Mouse (Mus musculus): ENCODE measurements around the gene Rbfox1. TPM values are rescaled to one million over a fixed set of nuclear protein-coding genes. Genes with fewer than 3 reads are reported as not detected.

The Rbfox1 gene
- polyA plus RNA-seq, 1 experiment = 0.21 TPM

DNA sequence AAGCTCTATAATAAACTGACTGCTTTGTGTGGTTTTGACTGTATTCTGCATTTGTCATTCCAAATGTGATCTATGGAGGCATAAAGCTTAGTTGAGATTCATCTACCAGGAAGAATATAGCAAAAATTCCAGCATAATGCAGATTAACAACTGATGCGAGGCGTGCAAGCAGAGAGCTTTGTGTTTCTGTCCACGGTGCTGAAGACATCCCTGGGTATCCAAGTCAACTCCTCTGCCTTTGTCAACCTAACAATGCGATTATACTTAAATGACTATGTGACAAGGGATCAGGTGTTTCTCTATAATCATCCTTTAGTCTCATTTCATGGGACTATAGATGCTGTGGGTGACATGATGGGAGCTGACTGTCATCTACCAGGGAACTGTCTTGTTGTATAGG lies 1316.7 kb downstream of the Rbfox1 start:
- Histone ChIP-seq H3K4me3 (replicated peaks) (no peak overlapping the region), H3K9me3 (no peaks in the 10 kb centered on the region), H3K27me3 (replicated peaks) (no peaks in the 10 kb centered on the region), H3K4me1 (peaks cover 13% of the 10 kb centered on the region; the same call in 1 of the 2 replicates), H3K36me3 (replicated peaks; ENCODE audit: low read length) (no peaks in the 10 kb centered on the region)
- no peak for TF ChIP-seq FLI1 (IDR thresholded peaks at IDR 0.05; ENCODE audit: low read length)
- no peak for TF ChIP-seq GATA1 (IDR thresholded peaks at IDR 0.05; ENCODE audit: borderline replicate concordance, low read length)

DNA sequence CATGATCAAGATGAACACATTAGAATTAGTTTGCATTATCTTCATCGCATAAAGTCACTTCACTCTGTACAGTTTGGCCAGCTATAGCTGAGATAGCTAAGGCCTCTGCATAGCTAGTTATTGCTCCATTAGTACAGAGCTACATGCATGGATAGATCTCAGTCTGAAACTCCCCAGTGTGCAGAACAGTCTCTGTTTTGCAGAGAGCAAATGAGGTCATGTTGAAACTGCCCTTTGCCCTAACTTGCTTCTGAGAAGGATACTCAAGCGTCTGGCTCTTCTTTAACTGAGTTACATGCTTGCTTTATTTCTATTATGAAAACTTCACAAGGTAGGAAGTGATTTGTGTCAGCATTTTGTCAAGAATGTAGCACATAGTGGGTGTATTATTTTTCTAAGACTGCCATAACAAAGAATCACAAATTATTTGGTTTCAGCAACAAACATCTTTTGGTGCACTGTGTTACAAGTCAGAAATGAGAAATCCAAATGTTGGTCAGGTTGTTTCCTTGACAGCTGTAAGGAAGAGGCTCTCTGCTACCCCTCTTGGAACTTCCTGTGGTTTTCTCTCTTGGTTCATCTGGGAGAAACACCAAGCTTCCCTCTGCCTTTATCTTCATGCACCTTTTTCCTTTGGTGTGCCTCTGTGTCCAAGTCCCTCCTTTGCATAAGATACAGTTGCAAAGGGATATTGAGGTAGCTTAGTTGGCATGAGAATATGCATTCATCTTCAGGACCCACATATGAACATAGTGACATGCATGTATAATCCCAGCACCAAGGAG lies 1321.2 kb downstream of the Rbfox1 start:
- H3K4me1 ChIP-seq = peaks cover 20% of the 10 kb centered on the region; the same call in 1 of the 2 replicates

DNA sequence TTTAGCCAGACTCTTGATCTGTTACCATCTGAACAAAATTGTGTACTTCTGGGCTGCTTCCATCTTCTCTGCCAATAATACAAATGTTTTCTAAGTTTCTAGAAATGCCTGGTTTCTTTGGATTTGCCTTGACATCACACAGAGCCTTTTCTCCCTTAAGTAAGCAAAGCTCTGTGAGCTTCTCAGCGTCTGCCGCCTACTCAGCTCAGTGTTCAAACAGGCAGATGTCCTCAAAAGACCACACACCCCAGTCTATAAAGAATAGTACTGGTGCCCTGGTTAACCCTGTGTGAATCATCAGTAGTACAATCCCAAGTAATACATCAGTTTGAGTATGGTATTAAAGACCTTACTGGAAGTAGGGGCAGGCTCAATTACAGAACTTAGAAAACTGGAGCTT lies 1322.4 kb downstream of the Rbfox1 start:
- H3K27me3 ChIP-seq (replicated peaks) = no peaks in the 10 kb centered on the region
- peaks cover 20% of the 10 kb centered on the region; the same call in 1 of the 2 replicates for H3K4me1 ChIP-seq
- no peak overlapping the region for H3K4me3 ChIP-seq (replicated peaks)
- H3K36me3 ChIP-seq (replicated peaks; ENCODE audit: low read length) = no peaks in the 10 kb centered on the region
- TF ChIP-seq FLI1 (IDR thresholded peaks at IDR 0.05; ENCODE audit: low read length) = no peak
- TF ChIP-seq GATA1 (IDR thresholded peaks at IDR 0.05; ENCODE audit: borderline replicate concordance, low read length) = no peak
- H3K9me3 ChIP-seq = no peaks in the 10 kb centered on the region

More for the DNA sequence above, 1321.2 kb downstream of the Rbfox1 start:
- Histone ChIP-seq H3K9me3 (no peaks in the 10 kb centered on the region), H3K4me3 (replicated peaks) (no peak overlapping the region), H3K36me3 (replicated peaks; ENCODE audit: low read length) (no peaks in the 10 kb centered on the region), H3K27me3 (replicated peaks) (no peaks in the 10 kb centered on the region)
- TF ChIP-seq FLI1 (IDR thresholded peaks at IDR 0.05; ENCODE audit: low read length) = no peak
- no peak for TF ChIP-seq GATA1 (IDR thresholded peaks at IDR 0.05; ENCODE audit: borderline replicate concordance, low read length)

DNA sequence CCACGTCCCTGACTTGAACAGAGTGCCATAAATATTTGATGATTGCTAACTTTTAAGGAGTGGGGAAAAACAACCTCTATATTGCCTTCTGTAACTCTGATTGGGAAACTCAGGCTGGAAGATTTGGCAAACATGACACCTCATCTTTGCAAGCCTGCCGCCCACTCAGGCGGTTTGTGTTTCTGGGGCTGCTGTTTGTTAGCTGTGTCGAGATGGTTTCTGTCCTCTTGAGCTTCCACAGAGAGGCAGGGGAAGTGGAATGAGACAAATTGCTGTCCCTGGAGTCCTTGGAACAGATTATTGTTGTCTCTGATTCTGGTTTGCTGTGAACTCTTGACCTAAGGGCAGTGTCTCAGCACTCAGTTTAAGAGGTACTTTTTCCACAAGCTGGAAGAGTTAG lies 1327.6 kb downstream of the Rbfox1 start:
- Histone ChIP-seq H3K4me3 (replicated peaks) (no peak overlapping the region), H3K4me1 (peaks cover 8% of the 10 kb centered on the region; the same call in 1 of the 2 replicates), H3K27me3 (replicated peaks) (no peaks in the 10 kb centered on the region), H3K9me3 (no peaks in the 10 kb centered on the region), H3K36me3 (replicated peaks; ENCODE audit: low read length) (no peaks in the 10 kb centered on the region)
- TF ChIP-seq GATA1 (IDR thresholded peaks at IDR 0.05; ENCODE audit: borderline replicate concordance, low read length) (no peak), FLI1 (IDR thresholded peaks at IDR 0.05; ENCODE audit: low read length) (no peak)

- Histone ChIP-seq H3K4me1 (peaks cover 12% of the 10 kb centered on the region), H3K27me3 (replicated peaks) (no peaks in the 10 kb centered on the region), H3K4me3 (replicated peaks) (no peak overlapping the region), H3K36me3 (replicated peaks; ENCODE audit: low read length) (no peaks in the 10 kb centered on the region), H3K9me3 (peaks cover 5% of the 10 kb centered on the region)
- no peak for TF ChIP-seq FLI1 (IDR thresholded peaks at IDR 0.05; ENCODE audit: low read length)
- no peak for TF ChIP-seq GATA1 (IDR thresholded peaks at IDR 0.05; ENCODE audit: borderline replicate concordance, low read length)
These were observed 1338.1 kb downstream of the Rbfox1 start for GRCm38 (mm10) chr16:7223265-7223664.

DNA sequence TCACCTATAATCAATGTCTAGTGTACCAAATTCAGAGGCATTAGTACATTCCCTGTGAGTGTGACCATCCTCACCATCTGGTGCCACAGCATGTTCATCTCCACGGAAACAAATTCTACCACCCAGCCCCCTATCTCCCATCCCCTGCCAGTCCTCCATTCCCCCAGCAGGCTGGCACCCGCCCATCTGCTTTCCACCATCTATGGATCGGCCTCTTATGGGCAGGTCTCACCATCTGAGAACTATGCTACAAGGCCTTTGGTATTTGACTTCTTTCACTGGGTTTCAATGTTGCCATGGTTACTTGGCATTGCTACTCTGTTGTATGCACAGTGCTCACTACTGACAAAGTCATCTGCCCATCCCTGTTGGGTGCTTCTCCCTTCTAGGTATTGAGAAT lies 1340.8 kb downstream of the Rbfox1 start:
- TF ChIP-seq FLI1 (IDR thresholded peaks at IDR 0.05; ENCODE audit: low read length) (no peak), GATA1 (IDR thresholded peaks at IDR 0.05; ENCODE audit: borderline replicate concordance, low read length) (no peak)
- Histone ChIP-seq H3K4me3 (replicated peaks) (no peak overlapping the region), H3K27me3 (replicated peaks) (no peaks in the 10 kb centered on the region), H3K9me3 (peaks cover 5% of the 10 kb centered on the region), H3K36me3 (replicated peaks; ENCODE audit: low read length) (no peaks in the 10 kb centered on the region), H3K4me1 (no peaks in the 10 kb centered on the region; the same call in 1 of the 2 replicates)

DNA sequence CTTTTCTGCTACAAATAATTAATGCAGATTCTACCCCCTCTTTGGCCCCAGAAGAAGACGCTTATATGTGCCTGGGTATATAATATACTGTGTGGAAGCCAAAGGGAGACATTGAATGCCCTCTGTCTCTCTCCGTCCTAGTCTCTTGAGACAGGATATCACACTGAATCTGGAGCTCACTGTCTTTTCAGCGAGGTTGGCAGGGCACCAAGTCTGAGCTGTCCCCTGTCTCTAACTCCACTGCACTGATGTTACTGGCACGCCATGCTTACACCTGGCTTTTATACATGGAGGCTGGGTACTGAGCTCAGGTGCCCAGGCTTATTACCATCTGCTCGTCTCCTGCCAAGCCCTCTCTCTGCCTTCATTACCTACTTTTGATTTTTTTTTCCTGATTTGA lies 1343.1 kb downstream of the Rbfox1 start:
- Histone ChIP-seq H3K4me3 (replicated peaks) (no peak overlapping the region), H3K9me3 (peaks cover 5% of the 10 kb centered on the region), H3K27me3 (replicated peaks) (no peaks in the 10 kb centered on the region), H3K4me1 (no peaks in the 10 kb centered on the region), H3K36me3 (replicated peaks; ENCODE audit: low read length) (no peaks in the 10 kb centered on the region)
- TF ChIP-seq FLI1 (IDR thresholded peaks at IDR 0.05; ENCODE audit: low read length) = no peak

DNA sequence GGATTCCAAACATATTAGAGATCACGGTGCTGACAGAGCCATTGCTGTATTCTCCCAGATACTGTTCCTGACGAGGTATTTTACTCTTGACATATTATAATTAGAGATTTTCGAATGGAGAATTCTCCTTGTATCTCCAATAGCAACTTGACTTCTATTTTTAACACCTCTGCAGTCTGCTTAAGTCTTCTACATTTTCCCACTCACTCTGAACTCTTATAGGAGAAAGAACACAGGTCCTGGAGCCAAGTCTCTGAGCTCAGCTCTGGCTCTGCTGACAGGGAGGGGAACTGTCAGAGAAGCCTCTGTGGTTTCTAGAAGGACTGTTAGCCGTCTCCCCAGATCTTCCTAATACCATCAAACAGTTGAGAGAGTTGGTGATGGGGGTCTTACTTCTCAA lies 1344.1 kb downstream of the Rbfox1 start:
- no peaks in the 10 kb centered on the region for H3K36me3 ChIP-seq (replicated peaks; ENCODE audit: low read length)
- H3K4me1 ChIP-seq = no peaks in the 10 kb centered on the region
- H3K27me3 ChIP-seq (replicated peaks) = no peaks in the 10 kb centered on the region
- TF ChIP-seq FLI1 (IDR thresholded peaks at IDR 0.05; ENCODE audit: low read length) = no peak
- no peak for TF ChIP-seq GATA1 (IDR thresholded peaks at IDR 0.05; ENCODE audit: borderline replicate concordance, low read length)
- H3K9me3 ChIP-seq = peaks cover 3% of the 10 kb centered on the region
- H3K4me3 ChIP-seq (replicated peaks) = no peak overlapping the region

DNA sequence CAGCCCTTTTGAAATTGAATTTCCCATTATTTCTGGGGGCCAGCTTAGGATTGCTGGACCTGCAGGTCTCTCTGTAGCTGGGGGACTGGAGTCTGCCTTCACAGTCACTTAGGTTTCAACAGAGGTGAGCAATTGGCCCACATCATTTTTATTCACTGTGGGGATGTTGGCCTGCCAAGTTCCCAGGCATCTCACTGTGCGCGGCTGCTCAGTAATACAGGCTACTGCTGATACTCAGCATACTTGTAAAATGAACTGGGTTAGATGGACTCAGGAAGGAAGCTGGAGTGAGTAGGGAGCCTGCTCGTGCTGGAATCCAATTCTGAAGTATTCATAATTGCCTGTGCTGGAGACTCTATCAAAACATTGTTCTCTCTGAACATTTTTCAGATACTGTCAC lies 1356.5 kb downstream of the Rbfox1 start:
- Histone ChIP-seq H3K36me3 (replicated peaks; ENCODE audit: low read length) (no peaks in the 10 kb centered on the region), H3K9me3 (no peaks in the 10 kb centered on the region), H3K4me1 (no peaks in the 10 kb centered on the region; the same call in 1 of the 2 replicates), H3K27me3 (replicated peaks) (no peaks in the 10 kb centered on the region), H3K4me3 (replicated peaks) (no peak overlapping the region)
- no peak for TF ChIP-seq FLI1 (IDR thresholded peaks at IDR 0.05; ENCODE audit: low read length)
- no peak for TF ChIP-seq GATA1 (IDR thresholded peaks at IDR 0.05; ENCODE audit: borderline replicate concordance, low read length)

DNA sequence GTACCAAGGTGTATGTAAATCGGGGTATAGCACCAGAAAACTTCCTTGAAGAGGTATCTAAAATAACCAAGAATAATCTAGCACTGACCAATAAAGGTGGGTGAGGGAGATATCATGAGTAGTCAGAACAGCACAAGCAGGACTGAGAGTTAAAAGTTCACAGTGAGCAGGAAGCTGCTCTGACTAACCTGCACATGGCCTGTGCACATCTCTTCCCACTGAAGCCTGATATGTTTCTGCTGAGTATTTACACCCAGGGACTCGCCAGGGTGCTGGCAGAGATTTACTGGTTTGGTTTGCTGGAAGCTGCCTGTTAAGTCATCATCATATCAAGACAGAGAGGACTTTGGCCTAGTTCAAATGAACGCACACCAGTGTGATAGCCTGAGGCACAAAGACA lies 1357.3 kb downstream of the Rbfox1 start:
- TF ChIP-seq GATA1 (IDR thresholded peaks at IDR 0.05; ENCODE audit: borderline replicate concordance, low read length) (no peak), FLI1 (IDR thresholded peaks at IDR 0.05; ENCODE audit: low read length) (no peak)
- Histone ChIP-seq H3K4me1 (no peaks in the 10 kb centered on the region; the same call in 1 of the 2 replicates), H3K27me3 (replicated peaks) (no peaks in the 10 kb centered on the region), H3K4me3 (replicated peaks) (no peak overlapping the region), H3K36me3 (replicated peaks; ENCODE audit: low read length) (no peaks in the 10 kb centered on the region), H3K9me3 (no peaks in the 10 kb centered on the region)

Measured in megakaryocyte, embryonic 14.5 days (primary cell).